Mouse (Mus musculus): Measurements from ENCODE around the gene Fgfr2.

The Fgfr2 gene

GRCm38 (mm10) chr7:133041784-133042183 lies 81.4 kb downstream of the Fgfr2 start:
- no peak for DNase-seq (ENCODE audit: low read depth)

GRCm38 (mm10) chr7:133040688-133041345 lies 82.3 kb downstream of the Fgfr2 start:
- no peak for DNase-seq (ENCODE audit: low read depth)

GRCm38 (mm10) chr7:133039556-133040255 lies 83.4 kb downstream of the Fgfr2 start:
- DNase-seq (ENCODE audit: low read depth) = no peak

GRCm38 (mm10) chr7:133037618-133038017 lies 85.5 kb downstream of the Fgfr2 start:
- no peak for DNase-seq (ENCODE audit: low read depth)

GRCm38 (mm10) chr7:133037217-133037616 lies 85.9 kb downstream of the Fgfr2 start:
- no peak for DNase-seq (ENCODE audit: low read depth)

GRCm38 (mm10) chr7:133035901-133036300 lies 87.2 kb downstream of the Fgfr2 start:
- no peak for DNase-seq (ENCODE audit: low read depth)

GRCm38 (mm10) chr7:133032589-133033203 lies 90.5 kb downstream of the Fgfr2 start:
- DNase-seq (ENCODE audit: low read depth) = no peak

- no peak for DNase-seq (ENCODE audit: low read depth)
Measured at GRCm38 (mm10) chr7:133029496-133030047, 93.6 kb downstream of the Fgfr2 start.

- DNase-seq (ENCODE audit: low read depth) = no peak
Measured at GRCm38 (mm10) chr7:133029004-133029403, 94.1 kb downstream of the Fgfr2 start.

GRCm38 (mm10) chr7:133027930-133028329 lies 95.2 kb downstream of the Fgfr2 start:
- DNase-seq (ENCODE audit: low read depth) = no peak

GRCm38 (mm10) chr7:133024694-133025093 lies 98.5 kb downstream of the Fgfr2 start:
- DNase-seq (ENCODE audit: low read depth) = no peak

- DNase-seq (ENCODE audit: low read depth) = no peak
Measured at GRCm38 (mm10) chr7:133019481-133020020, 103.6 kb downstream of the Fgfr2 start.

GRCm38 (mm10) chr7:133018961-133019360 lies 104.2 kb downstream of the Fgfr2 start:
- DNase-seq (ENCODE audit: low read depth) = no peak

- no peak for DNase-seq (ENCODE audit: low read depth)
Measured at GRCm38 (mm10) chr7:133015416-133016070, 107.6 kb downstream of the Fgfr2 start.

- no peak for DNase-seq (ENCODE audit: low read depth)
Measured at GRCm38 (mm10) chr7:133014631-133015030, 108.5 kb downstream of the Fgfr2 start.

GRCm38 (mm10) chr7:133013923-133014322 lies 109.2 kb downstream of the Fgfr2 start:
- no peak for DNase-seq (ENCODE audit: low read depth)

- DNase-seq (ENCODE audit: low read depth) = peak; percentile 62
Measured at GRCm38 (mm10) chr7:133012637-133013366, 110.3 kb downstream of the Fgfr2 start.

GRCm38 (mm10) chr7:133011611-133012010 lies 111.5 kb downstream of the Fgfr2 start:
- no peak for DNase-seq (ENCODE audit: low read depth)

GRCm38 (mm10) chr7:133011191-133011590 lies 112.0 kb downstream of the Fgfr2 start:
- DNase-seq (ENCODE audit: low read depth) = no peak

- no peak for DNase-seq (ENCODE audit: low read depth)
Measured at GRCm38 (mm10) chr7:133010477-133010876, 112.7 kb downstream of the Fgfr2 start.

GRCm38 (mm10) chr7:133009676-133010075 lies 113.5 kb downstream of the Fgfr2 start:
- DNase-seq (ENCODE audit: low read depth) = no peak

Measured in fibroblast of lung, adult 2 months (primary cell).